Mouse (Mus musculus) stomach, postnatal 0 days (tissue): ENCODE results near the gene Foxp1. TPM values are rescaled to one million over a fixed set of nuclear protein-coding genes. Genes with fewer than 3 reads are reported as not detected.

Experiments used
- ATAC-seq: fragments of 200-750 bp; cut with Nextera tagmentation; 2 replicates; pipeline ENCODE4 v1.8.0; 2017; ENCODE audit not compliant: low FRiP score, low TSS enrichment
- DNase-seq: peaks from one replicate; pipeline ENCODE4 v3.0.0-alpha.2; 2016; ENCODE audit warnings: low spot score
- H3K27ac ChIP-seq: fragments of 300-500 bp; sonication (generic); replicated peaks from 2 replicates; pipeline ENCODE4 v1.5.1; 2014; ENCODE audit warnings: mild to moderate bottlenecking, control low read depth
- H3K27me3 ChIP-seq: fragments of 300-500 bp; sonication (generic); 2 replicates; pipeline ENCODE4 v1.6.1; 2014; ENCODE audit warnings: low read length; ENCODE audit not compliant: control insufficient read depth, insufficient read depth
- H3K36me3 ChIP-seq: fragments of 300-500 bp; sonication (generic); 2 replicates; pipeline ENCODE4 v1.6.1; 2014; ENCODE audit warnings: low read length, mixed read lengths; ENCODE audit not compliant: control insufficient read depth, insufficient read depth
- H3K4me1 ChIP-seq: fragments of 300-500 bp; sonication (generic); replicated peaks from 2 replicates; pipeline ENCODE4 v1.6.1; 2014; ENCODE audit warnings: antibody characterized with exemption; ENCODE audit not compliant: control insufficient read depth, insufficient read depth
- H3K4me2 ChIP-seq: fragments of 300-500 bp; sonication (generic); replicated peaks from 2 replicates; pipeline ENCODE4 v1.6.1; 2014; ENCODE audit warnings: low read depth, mild to moderate bottlenecking, control low read depth, moderate library complexity
- H3K4me3 ChIP-seq: fragments of 300-500 bp; sonication (generic); 2 replicates; pipeline ENCODE4 v1.5.1; 2014; ENCODE audit warnings: low read depth, low read length, control low read depth
- H3K9ac ChIP-seq: fragments of 300-500 bp; sonication (generic); 2 replicates; pipeline ENCODE4 v1.6.1; 2014; ENCODE audit warnings: mild to moderate bottlenecking, low read length, control low read depth, mixed read lengths
- H3K9me3 ChIP-seq: fragments of 300-500 bp; sonication (generic); 2 replicates; pipeline ENCODE4 v1.6.1; 2016; ENCODE audit warnings: low read length; ENCODE audit not compliant: control insufficient read depth
- CTCF ChIP-seq: IDR thresholded peaks from 2 replicates; pipeline ENCODE4 v1.5.1; 2016; ENCODE audit warnings: antibody characterized with exemption, low read depth, mild to moderate bottlenecking, moderate library complexity
- EP300 ChIP-seq: optimal IDR thresholded peaks from 2 replicates; pipeline ENCODE3; 2016; ENCODE audit warnings: antibody characterized with exemption
- WGBS: fragments of 180-500 bp; shearing (Covaris S2); extraction: QIAGEN DNeasy Blood & Tissue Kit; methylation state at CpG from one replicate; pipeline ENCODE4 v1.1.7; 2014; 5-methylcytosine and 5-hydroxymethylcytosine counted together
- polyA plus RNA-seq: library from polyadenylated mRNA; unstranded; fragments of >200 nt; fragmentation: Nextera tagmentation; extraction: Ambion mirVana; gene quantifications from 2 replicates; pipeline ENCODE4 v1.2.1, GENCODE M21; 2015

The Foxp1 gene
- polyA plus RNA-seq, 1 experiment from 2014 or later: 68.9 TPM

DNA sequence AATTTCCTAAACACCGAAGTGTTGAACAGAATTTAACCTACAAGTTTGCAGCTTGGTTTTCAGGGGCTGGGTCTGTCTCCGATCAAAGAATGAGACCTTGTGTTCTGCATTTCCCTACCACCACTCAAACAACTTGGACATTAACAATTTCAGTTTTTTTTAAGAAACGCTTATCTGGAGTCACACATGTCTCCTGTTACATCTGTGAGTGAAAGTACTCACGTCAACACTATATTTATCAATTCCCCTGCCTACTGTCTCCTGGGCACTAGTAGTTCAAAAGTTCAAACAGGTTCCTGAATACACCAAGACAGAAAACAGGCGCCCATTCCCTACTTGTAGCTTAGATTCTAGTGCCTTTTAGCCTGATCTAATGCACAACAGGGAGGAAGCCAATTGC is 172.4 kb downstream of the Foxp1 start:
- ATAC-seq: no peak
- 53% methylated on average over 5 of the region's 5 CpGs for WGBS
- no peak for DNase-seq

DNA sequence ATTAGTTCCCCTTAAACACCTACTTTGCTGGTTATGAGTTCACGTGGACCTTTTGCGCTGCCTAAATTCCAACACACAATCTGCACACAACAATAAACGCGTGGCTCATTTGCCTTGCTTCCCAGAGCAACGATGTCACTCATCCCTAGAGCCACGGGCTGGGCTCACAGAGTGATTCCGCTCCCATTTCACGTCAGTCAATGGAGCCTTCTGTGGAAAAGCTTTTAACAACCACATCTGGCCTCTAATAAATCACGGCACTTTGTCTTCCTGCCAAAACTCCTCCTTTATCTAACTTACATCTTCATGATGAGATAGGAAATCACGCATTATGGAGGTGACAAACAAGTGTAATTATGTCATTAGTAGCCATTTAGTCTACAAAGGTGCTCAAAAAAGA is 174.7 kb downstream of the Foxp1 start:
- Histone ChIP-seq H3K4me1 (no peaks in the 10 kb centered on the region), H3K27me3 (no peaks in the 10 kb centered on the region), H3K27ac (no peak overlapping the region), H3K4me2 (no peak overlapping the region), H3K9me3 (no peaks in the 10 kb centered on the region), H3K9ac (no peak overlapping the region), H3K4me3 (no peak overlapping the region), H3K36me3 (no peaks in the 10 kb centered on the region)
- TF ChIP-seq CTCF (no peak), EP300 (no peak)
- ATAC-seq (no peak), DNase-seq (no peak)
- 50% methylated on average over 10 of the region's 10 CpGs for WGBS

More for the DNA sequence above, 172.4 kb downstream of the Foxp1 start:
- Histone ChIP-seq H3K4me3 (no peak overlapping the region), H3K27ac (no peak overlapping the region), H3K9ac (no peak overlapping the region), H3K4me2 (no peak overlapping the region), H3K27me3 (no peaks in the 10 kb centered on the region), H3K9me3 (no peaks in the 10 kb centered on the region), H3K4me1 (no peaks in the 10 kb centered on the region), H3K36me3 (no peaks in the 10 kb centered on the region)
- no peak for TF ChIP-seq CTCF
- no peak for TF ChIP-seq EP300

DNA sequence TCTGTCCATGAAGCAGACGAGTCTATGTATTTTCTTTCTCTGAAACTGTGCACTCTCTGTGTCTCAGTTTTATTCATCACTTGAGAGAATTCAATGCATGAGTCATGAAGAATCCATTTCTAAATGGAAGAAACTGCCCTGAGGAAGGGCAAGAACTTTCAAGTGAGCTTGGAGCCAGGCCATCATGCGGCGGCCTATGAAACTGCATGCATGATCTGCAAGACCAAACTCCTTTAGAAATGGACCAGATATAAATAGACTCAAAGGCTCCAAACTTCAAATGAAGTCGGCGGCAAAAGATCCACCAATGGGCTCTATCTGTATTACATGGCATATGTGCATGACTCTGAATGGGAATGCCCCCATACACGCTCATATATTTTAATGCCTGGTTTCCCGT is 177.6 kb downstream of the Foxp1 start:
- ATAC-seq (no peak), DNase-seq (no peak)
- H3K4me2 ChIP-seq: no peak overlapping the region
- no peak overlapping the region for H3K27ac ChIP-seq
- 89% methylated on average over 7 of the region's 7 CpGs for WGBS
- no peak overlapping the region for H3K9ac ChIP-seq
- H3K4me1 ChIP-seq: no peaks in the 10 kb centered on the region
- peak; percentile 38 for TF ChIP-seq CTCF
- no peak for TF ChIP-seq EP300
- no peaks in the 10 kb centered on the region for H3K36me3 ChIP-seq
- no peaks in the 10 kb centered on the region for H3K27me3 ChIP-seq
- no peak overlapping the region for H3K4me3 ChIP-seq
- no peaks in the 10 kb centered on the region for H3K9me3 ChIP-seq

DNA sequence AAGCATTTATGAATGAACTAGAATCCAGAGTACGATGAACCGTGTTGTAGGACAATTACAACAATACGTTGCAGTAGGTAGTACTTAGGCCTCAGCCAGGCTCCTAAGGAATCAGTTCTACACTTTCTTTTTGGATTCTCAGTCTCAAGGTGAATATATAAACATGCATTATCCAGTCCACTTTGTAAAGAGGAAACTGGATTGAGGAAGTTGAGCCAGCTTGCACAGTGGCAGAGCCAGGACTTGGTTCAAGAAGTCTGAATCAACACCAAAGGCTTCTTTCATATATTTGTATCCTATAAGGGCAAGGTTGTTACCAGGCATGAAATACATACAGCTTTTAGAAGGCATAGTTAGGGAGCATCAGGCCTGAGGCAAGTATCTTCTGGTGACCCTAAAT is 178.2 kb downstream of the Foxp1 start:
- Histone ChIP-seq H3K27ac (no peak overlapping the region), H3K36me3 (no peaks in the 10 kb centered on the region), H3K4me1 (no peaks in the 10 kb centered on the region), H3K4me2 (no peak overlapping the region), H3K9me3 (no peaks in the 10 kb centered on the region), H3K9ac (no peak overlapping the region), H3K4me3 (no peak overlapping the region), H3K27me3 (no peaks in the 10 kb centered on the region)
- DNase-seq (no peak), ATAC-seq (no peak)
- WGBS: 55% methylated on average over 3 of the region's 3 CpGs
- TF ChIP-seq EP300 (no peak), CTCF (no peak)

DNA sequence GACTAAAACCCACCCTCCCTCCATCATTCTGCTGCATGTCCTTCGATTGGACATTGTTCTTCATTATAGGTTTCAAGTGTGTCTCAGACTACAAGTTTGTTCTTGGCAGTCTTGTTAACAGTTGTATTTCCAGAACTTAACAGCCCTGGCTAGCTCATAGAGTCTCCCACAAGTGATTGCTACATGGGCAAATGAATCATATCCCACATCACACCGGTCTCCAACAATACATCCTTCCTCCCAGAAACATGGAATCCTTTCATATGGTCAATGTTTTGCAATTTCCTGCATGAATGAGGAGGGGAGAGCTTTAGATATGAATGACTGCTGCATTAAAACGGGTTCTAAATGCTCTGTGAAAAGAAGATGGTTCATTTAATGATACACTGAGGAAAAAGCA is 178.7 kb downstream of the Foxp1 start:
- TF ChIP-seq EP300: no peak
- no peak for TF ChIP-seq CTCF
- WGBS: 63% methylated on average over 3 of the region's 3 CpGs
- H3K27me3 ChIP-seq: no peaks in the 10 kb centered on the region

DNA sequence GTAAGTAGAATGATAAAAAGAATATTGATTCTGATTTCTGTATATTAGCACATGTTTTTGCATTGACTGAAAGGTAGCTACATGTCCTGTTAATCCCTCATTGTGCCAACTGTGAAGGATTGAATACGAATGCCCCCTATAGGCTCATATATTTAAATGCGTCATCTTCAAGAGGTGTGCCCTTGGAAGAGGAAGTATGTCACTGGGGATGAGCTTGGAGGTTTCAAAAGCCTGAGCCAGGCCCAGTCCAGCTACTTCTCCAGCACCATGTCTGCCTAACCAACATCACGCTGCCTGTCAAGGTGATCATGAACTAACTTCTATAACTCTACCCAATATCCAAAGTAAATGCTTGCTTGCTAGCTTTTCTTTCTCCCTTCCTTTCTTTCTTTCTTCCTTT is 180.1 kb downstream of the Foxp1 start:
- no peak for DNase-seq
- no peak overlapping the region for H3K27ac ChIP-seq
- no peak for TF ChIP-seq CTCF
- no peak for TF ChIP-seq EP300
- H3K4me2 ChIP-seq: no peak overlapping the region
- no peaks in the 10 kb centered on the region for H3K9me3 ChIP-seq
- 0 out of 2 replicates have a peak, but pooled peaks cover 3% of the 10 kb centered on the region for H3K4me1 ChIP-seq
- WGBS: 91% methylated on average over 3 of the region's 3 CpGs
- H3K27me3 ChIP-seq: no peaks in the 10 kb centered on the region
- H3K36me3 ChIP-seq: no peaks in the 10 kb centered on the region
- H3K9ac ChIP-seq: no peak overlapping the region
- no peak for ATAC-seq
- no peak overlapping the region for H3K4me3 ChIP-seq

More for the DNA sequence above, 178.7 kb downstream of the Foxp1 start:
- H3K36me3 ChIP-seq: no peaks in the 10 kb centered on the region
- H3K4me2 ChIP-seq: no peak overlapping the region
- ATAC-seq: no peak
- no peak overlapping the region for H3K4me3 ChIP-seq
- H3K27ac ChIP-seq: no peak overlapping the region; the same call in 1 of the 2 replicates
- H3K9me3 ChIP-seq: no peaks in the 10 kb centered on the region
- no peak for DNase-seq
- H3K9ac ChIP-seq: no peak overlapping the region
- H3K4me1 ChIP-seq: no peaks in the 10 kb centered on the region

DNA sequence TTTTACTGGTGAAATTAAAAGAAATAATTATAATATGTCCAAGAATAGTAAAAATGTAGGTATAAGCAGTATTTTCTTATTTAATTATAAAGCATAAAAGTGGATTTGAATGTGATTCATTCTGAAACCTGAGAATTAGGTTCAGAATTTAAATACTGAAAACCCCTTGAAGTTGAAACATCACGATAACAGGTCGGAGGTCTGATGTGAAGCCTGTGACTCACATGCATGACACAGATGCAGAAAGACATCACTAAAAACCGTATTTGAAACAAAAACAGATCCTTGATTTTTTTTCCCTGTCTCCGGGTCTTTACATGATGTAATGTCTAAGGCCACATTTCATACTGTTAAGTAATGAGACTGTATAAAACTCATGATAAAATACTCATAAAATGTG is 181.6 kb downstream of the Foxp1 start:
- DNase-seq: no peak
- H3K4me2 ChIP-seq: no peak overlapping the region
- TF ChIP-seq EP300 (no peak), CTCF (no peak)
- no peaks in the 10 kb centered on the region for H3K27me3 ChIP-seq
- H3K4me1 ChIP-seq: 0 out of 2 replicates have a peak, but pooled peaks cover 3% of the 10 kb centered on the region
- no peak overlapping the region for H3K27ac ChIP-seq
- 90% methylated on average over 4 of the region's 4 CpGs for WGBS
- no peak overlapping the region for H3K9ac ChIP-seq
- no peak for ATAC-seq
- H3K9me3 ChIP-seq: no peaks in the 10 kb centered on the region
- no peaks in the 10 kb centered on the region for H3K36me3 ChIP-seq
- H3K4me3 ChIP-seq: no peak overlapping the region
